Mouse (Mus musculus) G1E (cell line): ENCODE results near the gene Ash1l. TPM values are rescaled to one million over a fixed set of nuclear protein-coding genes. Genes with fewer than 3 reads are reported as not detected.
"Not testable (repeated sequence)": the region's sequence is repeated elsewhere in the genome, so short reads cannot be mapped to it uniquely, and the experiment has no call there.

ENCODE experiments used
- ATAC-seq: 2 replicates; pipeline ENCODE4 v1.8.0; 2016; ENCODE audit warnings: mild to moderate bottlenecking; ENCODE audit not compliant: insufficient number of reproducible peaks, poor library complexity, low FRiP score, severe bottlenecking; ENCODE audit errors: extremely low read depth
- DNase-seq: peaks from one replicate; pipeline ENCODE4 v3.0.0; 2012; ENCODE audit warnings: low spot score
- H3K27me3 ChIP-seq: 2 replicates; pipeline ENCODE4 v1.6.1; 2012; ENCODE audit warnings: mild to moderate bottlenecking, low read length, inconsistent platforms; ENCODE audit not compliant: insufficient read depth
- H3K36me3 ChIP-seq: replicated peaks from 2 replicates; pipeline ENCODE3; 2012; ENCODE audit warnings: mild to moderate bottlenecking, inconsistent platforms
- H3K4me1 ChIP-seq: 2 replicates; pipeline ENCODE4 v1.6.1; 2012; ENCODE audit warnings: low read depth, low read length, inconsistent platforms, mixed read lengths; ENCODE audit not compliant: insufficient read depth
- H3K4me3 ChIP-seq: 2 replicates; pipeline ENCODE4 v1.5.1; 2012; ENCODE audit warnings: low read depth, mild to moderate bottlenecking, inconsistent platforms, low read length, moderate library complexity, mixed read lengths
- H3K9me3 ChIP-seq: replicated peaks from 2 replicates; pipeline ENCODE4 v1.6.1; 2012; ENCODE audit warnings: inconsistent platforms
- CTCF ChIP-seq: IDR thresholded peaks from 2 replicates; pipeline ENCODE4 v1.5.1; 2012; ENCODE audit warnings: low read depth, low read length, inconsistent platforms, mixed read lengths
- GATA1 ChIP-seq: IDR thresholded peaks from 2 replicates; pipeline ENCODE4 v1.6.1; 2012; ENCODE audit warnings: borderline replicate concordance, low read length, inconsistent platforms, mixed read lengths
- GATA2 ChIP-seq: IDR thresholded peaks from 2 replicates; pipeline ENCODE4 v1.6.1; 2012; ENCODE audit warnings: low read depth, low read length, inconsistent platforms, borderline replicate concordance
- POLR2AphosphoS5 ChIP-seq: IDR thresholded peaks from 2 replicates; pipeline ENCODE4 v1.6.1; 2012; ENCODE audit warnings: low read depth, low read length, inconsistent platforms; ENCODE audit not compliant: insufficient replicate concordance
- TAL1 ChIP-seq: conservative IDR thresholded peaks from 2 replicates; pipeline ENCODE4 v1.6.1; 2012; ENCODE audit warnings: low read depth, low read length, inconsistent platforms, mixed read lengths
- polyA plus RNA-seq: library from polyadenylated mRNA; stranded (reverse); fragments of >175 nt; gene quantifications from 2 replicates; pipeline ENCODE4 v1.2.3, GENCODE M21; 2012
- total RNA-seq, 2 experiments: library from RNA; stranded (forward) in 1 of 2; stranded (reverse) in 1 of 2; fragments of 200-1000 nt in 1 of 2; fragments of >200 nt in 1 of 2; fragmentation: Nextera tagmentation in 1 of 2; gene quantifications; 2 replicates each; pipeline ENCODE4 v1.2.3; 2014 to 2017

The Ash1l gene
- total and polyA plus RNA-seq, 3 experiments = 3.7 to 69.0 (median 24.3) TPM

DNA sequence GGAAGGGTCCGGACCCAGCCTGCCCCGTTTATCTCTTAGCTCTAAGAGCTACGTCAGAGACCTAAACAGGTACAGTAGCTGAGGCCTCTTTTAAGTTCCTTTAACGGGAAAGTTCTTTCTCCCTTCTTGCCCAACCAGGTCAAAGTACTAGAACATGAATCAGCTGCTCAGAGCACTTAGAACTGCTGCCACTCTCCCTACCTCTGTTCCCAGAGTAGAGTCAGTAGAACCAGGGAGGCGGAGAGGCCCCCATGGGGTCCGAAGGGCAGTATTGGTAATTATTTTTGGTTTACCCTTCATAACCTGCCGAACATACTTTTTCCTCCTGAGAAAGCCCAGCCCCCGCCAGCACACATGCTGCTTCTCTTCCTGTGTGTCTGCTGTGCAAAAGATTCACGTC lies 127.0 kb downstream of the Ash1l start:
- no peak overlapping the region for H3K4me3 ChIP-seq
- TF ChIP-seq POLR2AphosphoS5 (no peak), GATA1 (no peak), GATA2 (no peak)
- ATAC-seq = no peak
- H3K4me1 ChIP-seq = peaks cover 10% of the 10 kb centered on the region
- H3K27me3 ChIP-seq = no peaks in the 10 kb centered on the region
- H3K36me3 ChIP-seq = peaks cover 88% of the 10 kb centered on the region
- H3K9me3 ChIP-seq = no peaks in the 10 kb centered on the region
- DNase-seq = no peak

DNA sequence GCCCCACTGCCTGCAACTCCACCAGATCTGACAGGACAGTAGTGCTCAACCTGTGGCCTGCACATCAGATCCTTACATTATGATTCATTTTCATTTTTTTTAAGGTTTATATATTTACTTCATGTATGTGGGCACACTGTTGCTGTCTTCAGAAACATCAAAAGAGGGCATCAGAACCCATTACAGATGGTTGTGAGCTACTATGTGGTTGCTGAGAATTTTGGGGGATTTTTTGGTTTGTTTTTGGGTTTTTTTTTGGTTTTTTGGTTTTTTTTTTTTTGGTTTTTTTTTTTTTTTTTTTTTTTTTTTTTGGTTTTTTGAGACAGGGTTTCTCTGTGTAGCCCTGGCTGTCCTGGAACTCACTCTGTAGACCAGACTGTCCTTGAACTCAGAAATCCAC lies 131.9 kb downstream of the Ash1l start:
- Histone ChIP-seq H3K4me1 (peaks cover 26% of the 10 kb centered on the region), H3K36me3 (peaks cover 72% of the 10 kb centered on the region)
- not testable (repeated sequence) for H3K4me3 ChIP-seq, DNase-seq, H3K9me3 ChIP-seq, ATAC-seq, H3K27me3 ChIP-seq

GRCm38 (mm10) chr3:89084133-89084532 lies 133.7 kb downstream of the Ash1l start:
- peaks cover 71% of the 10 kb centered on the region for H3K36me3 ChIP-seq
- DNase-seq = no peak

DNA sequence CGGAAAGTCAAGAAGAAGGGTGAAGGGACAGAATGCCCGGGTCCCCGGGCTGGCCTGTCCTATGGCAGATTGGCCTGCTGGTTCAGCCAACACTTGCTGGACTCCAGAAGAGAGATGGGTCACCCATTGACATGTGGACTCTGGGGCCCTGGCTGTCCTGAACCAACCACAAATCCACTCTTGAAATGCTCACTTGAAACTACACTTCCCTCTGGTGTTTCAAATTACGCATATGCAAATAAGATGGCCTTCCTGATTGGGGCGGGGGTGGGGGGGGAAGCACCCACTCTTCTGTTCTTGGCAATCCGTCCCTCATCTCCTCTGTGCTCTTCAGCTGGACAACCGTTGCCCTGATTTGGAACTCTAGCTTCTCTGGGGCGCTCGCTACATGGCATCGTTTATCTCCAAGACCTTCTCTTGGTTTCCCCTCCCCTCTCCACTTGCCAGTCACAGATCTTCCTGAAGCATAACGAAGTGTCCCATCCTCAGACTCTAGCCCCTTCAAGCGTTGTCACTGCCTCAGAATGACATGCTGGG lies 134.3 kb downstream of the Ash1l start:
- TF ChIP-seq POLR2AphosphoS5 (no peak), GATA1 (no peak), TAL1 (no peak), CTCF (no peak)
- H3K4me3 ChIP-seq = no peak overlapping the region
- H3K9me3 ChIP-seq = no peaks in the 10 kb centered on the region
- peaks cover 51% of the 10 kb centered on the region for H3K4me1 ChIP-seq
- H3K36me3 ChIP-seq = peaks cover 65% of the 10 kb centered on the region
- no peaks in the 10 kb centered on the region; the same call in 1 of the 2 replicates for H3K27me3 ChIP-seq
- ATAC-seq (no peak), DNase-seq (no peak)

More at GRCm38 (mm10) chr3:89084133-89084532, 133.7 kb downstream of the Ash1l start:
- no peaks in the 10 kb centered on the region; the same call in 1 of the 2 replicates for H3K27me3 ChIP-seq
- peaks cover 45% of the 10 kb centered on the region for H3K4me1 ChIP-seq
- TF ChIP-seq POLR2AphosphoS5 (no peak), GATA1 (no peak), CTCF (no peak), GATA2 (no peak)
- H3K9me3 ChIP-seq = no peaks in the 10 kb centered on the region
- no peak for ATAC-seq
- no peak overlapping the region for H3K4me3 ChIP-seq

GRCm38 (mm10) chr3:89087338-89088110 lies 137.1 kb downstream of the Ash1l start:
- Histone ChIP-seq H3K4me3 (peak overlapping the region; percentile 60; the same call in 1 of the 2 replicates), H3K4me1 (peaks cover 69% of the 10 kb centered on the region), H3K9me3 (no peaks in the 10 kb centered on the region), H3K27me3 (peaks cover 14% of the 10 kb centered on the region), H3K36me3 (peaks cover 47% of the 10 kb centered on the region)
- TF ChIP-seq GATA2 = no peak
- no peak for TF ChIP-seq POLR2AphosphoS5
- TF ChIP-seq CTCF = no peak; the same call in 1 of the 2 replicates
- no peak for TF ChIP-seq TAL1
- no peak for TF ChIP-seq GATA1
- no peak for ATAC-seq
- DNase-seq = peak; percentile 51

- Histone ChIP-seq H3K9me3 (no peaks in the 10 kb centered on the region), H3K36me3 (peaks cover 51% of the 10 kb centered on the region), H3K4me1 (peaks cover 80% of the 10 kb centered on the region), H3K27me3 (peaks cover 14% of the 10 kb centered on the region), H3K4me3 (peak overlapping the region; percentile 75; the same call in 1 of the 2 replicates)
- TF ChIP-seq POLR2AphosphoS5 (no peak), CTCF (no peak), TAL1 (no peak), GATA1 (no peak), GATA2 (no peak)
- DNase-seq (no peak), ATAC-seq (no peak)
Measured at GRCm38 (mm10) chr3:89088974-89089373, 138.6 kb downstream of the Ash1l start.
